Mouse (Mus musculus) monocyte, adult 5-6 weeks (primary cell): ENCODE results near the gene Pde9a. TPM values are rescaled to one million over a fixed set of nuclear protein-coding genes. Genes with fewer than 3 reads are reported as not detected.

ENCODE experiments used
- total RNA-seq: library from RNA; stranded (forward); fragments of 200-1000, 200-491, 200-594 nt; gene quantifications from 3 replicates; pipeline ENCODE4 v1.2.3, GENCODE M21; 2017

Gene Pde9a
- total RNA-seq, 1 experiment from 2014 or later: not detected

Other genes with a start within 250 kb of the Pde9a start
- gene Tff2, start 241.9 kb upstream of the Pde9a start, total RNA-seq: not detected in 3 replicates
- gene Tff1, start 220.9 kb upstream of the Pde9a start, total RNA-seq: not detected in 3 replicates
- gene Tmprss3, start 187.2 kb upstream of the Pde9a start, total RNA-seq: 0.39 TPM in 1 of 3 replicates, not detected in the others
- gene Ubash3a, start 178.3 kb upstream of the Pde9a start, total RNA-seq: 6.3 to 14.3 TPM (median 9.2 TPM) in 3 replicates
- 1.2 TPM in 1 of 3 replicates, not detected in the others for gene Rsph1, start 108.8 kb upstream of the Pde9a start, total RNA-seq
- 7.3 to 22.9 TPM (median 9.3 TPM) in 3 replicates for gene Slc37a1, start 99.4 kb upstream of the Pde9a start, total RNA-seq
- 4.3 to 6.1 TPM (median 5.3 TPM) in 3 replicates for gene Wdr4, start 133.8 kb downstream of the Pde9a start, total RNA-seq
- gene Ndufv3, start 133.9 kb downstream of the Pde9a start, total RNA-seq: 166 to 246 TPM (median 210 TPM) in 3 replicates
- 26.9 to 32.1 TPM (median 29.4 TPM) in 3 replicates for gene Pknox1, start 178.5 kb downstream of the Pde9a start, total RNA-seq